Mouse (Mus musculus): ENCODE results near the gene Tgm2. TPM values are rescaled to one million over a fixed set of nuclear protein-coding genes. Genes with fewer than 3 reads are reported as not detected.

Gene Tgm2
- polyA plus RNA-seq, 1 experiment from 2014 or later = 1.7 TPM

- Histone ChIP-seq H3K9me3 (ENCODE audit: control insufficient read depth, low read length) (no peaks in the 10 kb centered on the region), H3K9ac (replicated peaks; ENCODE audit: low read depth, low read length) (no peak overlapping the region), H3K4me3 (ENCODE audit: low read depth, low read length) (no peak overlapping the region), H3K27me3 (ENCODE audit: control insufficient read depth, insufficient read depth, low read length) (no peaks in the 10 kb centered on the region), H3K4me1 (ENCODE audit: control insufficient read depth, insufficient read depth, low read length) (no peaks in the 10 kb centered on the region), H3K27ac (ENCODE audit: low read depth, low read length) (no peak overlapping the region), H3K4me2 (ENCODE audit: low read depth, low read length) (no peak overlapping the region), H3K36me3 (ENCODE audit: control insufficient read depth, insufficient read depth, low read length) (no peaks in the 10 kb centered on the region)
- WGBS = 61% methylated on average over 5 of the region's 5 CpGs
- ATAC-seq (ENCODE audit: low read depth) = no peak
These were observed 15.7 kb downstream of the Tgm2 start for GRCm38 (mm10) chr2:158130391-158130986.

- H3K4me2 ChIP-seq (ENCODE audit: low read depth, low read length) = no peak overlapping the region
- 82% methylated on average over 16 of the region's 16 CpGs for WGBS
- H3K9ac ChIP-seq (replicated peaks; ENCODE audit: low read depth, low read length) = no peak overlapping the region
- H3K36me3 ChIP-seq (ENCODE audit: control insufficient read depth, insufficient read depth, low read length) = no peaks in the 10 kb centered on the region
- no peak for ATAC-seq (ENCODE audit: low read depth)
- H3K9me3 ChIP-seq (ENCODE audit: control insufficient read depth, low read length) = no peaks in the 10 kb centered on the region
- no peak overlapping the region for H3K4me3 ChIP-seq (ENCODE audit: low read depth, low read length)
- no peak overlapping the region for H3K27ac ChIP-seq (ENCODE audit: low read depth, low read length)
- no peaks in the 10 kb centered on the region for H3K27me3 ChIP-seq (ENCODE audit: control insufficient read depth, insufficient read depth, low read length)
- no peaks in the 10 kb centered on the region for H3K4me1 ChIP-seq (ENCODE audit: control insufficient read depth, insufficient read depth, low read length)
These were observed 16.8 kb downstream of the Tgm2 start for GRCm38 (mm10) chr2:158129291-158130002.

- Histone ChIP-seq H3K9me3 (ENCODE audit: control insufficient read depth, low read length) (no peaks in the 10 kb centered on the region), H3K27me3 (ENCODE audit: control insufficient read depth, insufficient read depth, low read length) (no peaks in the 10 kb centered on the region), H3K4me1 (ENCODE audit: control insufficient read depth, insufficient read depth, low read length) (no peaks in the 10 kb centered on the region), H3K36me3 (ENCODE audit: control insufficient read depth, insufficient read depth, low read length) (no peaks in the 10 kb centered on the region), H3K4me2 (ENCODE audit: low read depth, low read length) (no peak overlapping the region), H3K4me3 (ENCODE audit: low read depth, low read length) (no peak overlapping the region), H3K27ac (ENCODE audit: low read depth, low read length) (no peak overlapping the region), H3K9ac (replicated peaks; ENCODE audit: low read depth, low read length) (no peak overlapping the region)
- no peak for ATAC-seq (ENCODE audit: low read depth)
- WGBS = 83% methylated on average over 8 of the region's 8 CpGs
These were observed 17.6 kb downstream of the Tgm2 start for GRCm38 (mm10) chr2:158128461-158129130.

- H3K4me2 ChIP-seq (ENCODE audit: low read depth, low read length) = no peak overlapping the region
- no peaks in the 10 kb centered on the region for H3K27me3 ChIP-seq (ENCODE audit: control insufficient read depth, insufficient read depth, low read length)
- no peak overlapping the region for H3K27ac ChIP-seq (ENCODE audit: low read depth, low read length)
- H3K36me3 ChIP-seq (ENCODE audit: control insufficient read depth, insufficient read depth, low read length) = no peaks in the 10 kb centered on the region
- WGBS = 91% methylated on average over 7 of the region's 7 CpGs
- no peaks in the 10 kb centered on the region for H3K9me3 ChIP-seq (ENCODE audit: control insufficient read depth, low read length)
- H3K9ac ChIP-seq (replicated peaks; ENCODE audit: low read depth, low read length) = no peak overlapping the region
- H3K4me1 ChIP-seq (ENCODE audit: control insufficient read depth, insufficient read depth, low read length) = no peaks in the 10 kb centered on the region
- no peak overlapping the region for H3K4me3 ChIP-seq (ENCODE audit: low read depth, low read length)
- no peak for ATAC-seq (ENCODE audit: low read depth)
These were observed 18.4 kb downstream of the Tgm2 start for GRCm38 (mm10) chr2:158127872-158128271.

GRCm38 (mm10) chr2:158127245-158127644 is 19.0 kb downstream of the Tgm2 start:
- no peak for ATAC-seq (ENCODE audit: low read depth)
- H3K4me1 ChIP-seq (ENCODE audit: control insufficient read depth, insufficient read depth, low read length) = no peaks in the 10 kb centered on the region; the same call in 1 of the 2 replicates
- H3K4me3 ChIP-seq (ENCODE audit: low read depth, low read length) = no peak overlapping the region
- 91% methylated on average over 6 of the region's 6 CpGs for WGBS
- H3K9me3 ChIP-seq (ENCODE audit: control insufficient read depth, low read length) = no peaks in the 10 kb centered on the region
- H3K4me2 ChIP-seq (ENCODE audit: low read depth, low read length) = no peak overlapping the region
- H3K27me3 ChIP-seq (ENCODE audit: control insufficient read depth, insufficient read depth, low read length) = no peaks in the 10 kb centered on the region
- no peaks in the 10 kb centered on the region for H3K36me3 ChIP-seq (ENCODE audit: control insufficient read depth, insufficient read depth, low read length)
- no peak overlapping the region for H3K27ac ChIP-seq (ENCODE audit: low read depth, low read length)
- no peak overlapping the region for H3K9ac ChIP-seq (replicated peaks; ENCODE audit: low read depth, low read length)

GRCm38 (mm10) chr2:158122814-158123213 is 23.4 kb downstream of the Tgm2 start:
- H3K4me2 ChIP-seq (ENCODE audit: low read depth, low read length) = no peak overlapping the region
- ATAC-seq (ENCODE audit: low read depth) = no peak
- no peaks in the 10 kb centered on the region; the same call in 1 of the 2 replicates for H3K4me1 ChIP-seq (ENCODE audit: control insufficient read depth, insufficient read depth, low read length)
- no peaks in the 10 kb centered on the region for H3K36me3 ChIP-seq (ENCODE audit: control insufficient read depth, insufficient read depth, low read length)
- no peaks in the 10 kb centered on the region for H3K9me3 ChIP-seq (ENCODE audit: control insufficient read depth, low read length)
- no peaks in the 10 kb centered on the region for H3K27me3 ChIP-seq (ENCODE audit: control insufficient read depth, insufficient read depth, low read length)
- no peak overlapping the region for H3K4me3 ChIP-seq (ENCODE audit: low read depth, low read length)
- WGBS = 82% methylated on average over 6 of the region's 6 CpGs
- no peak overlapping the region for H3K9ac ChIP-seq (replicated peaks; ENCODE audit: low read depth, low read length)
- no peak overlapping the region for H3K27ac ChIP-seq (ENCODE audit: low read depth, low read length)

- no peaks in the 10 kb centered on the region for H3K9me3 ChIP-seq (ENCODE audit: control insufficient read depth, low read length)
- no peaks in the 10 kb centered on the region for H3K36me3 ChIP-seq (ENCODE audit: control insufficient read depth, insufficient read depth, low read length)
- no peak overlapping the region for H3K27ac ChIP-seq (ENCODE audit: low read depth, low read length)
- H3K4me3 ChIP-seq (ENCODE audit: low read depth, low read length) = no peak overlapping the region
- ATAC-seq (ENCODE audit: low read depth) = no peak
- 67% methylated on average over 12 of the region's 12 CpGs for WGBS
- no peaks in the 10 kb centered on the region; the same call in 1 of the 2 replicates for H3K4me1 ChIP-seq (ENCODE audit: control insufficient read depth, insufficient read depth, low read length)
- H3K4me2 ChIP-seq (ENCODE audit: low read depth, low read length) = no peak overlapping the region
- no peak overlapping the region for H3K9ac ChIP-seq (replicated peaks; ENCODE audit: low read depth, low read length)
- H3K27me3 ChIP-seq (ENCODE audit: control insufficient read depth, insufficient read depth, low read length) = no peaks in the 10 kb centered on the region
These were observed 24.4 kb downstream of the Tgm2 start for GRCm38 (mm10) chr2:158121645-158122326.

- H3K27me3 ChIP-seq (ENCODE audit: control insufficient read depth, insufficient read depth, low read length) = no peaks in the 10 kb centered on the region
- H3K4me1 ChIP-seq (ENCODE audit: control insufficient read depth, insufficient read depth, low read length) = no peaks in the 10 kb centered on the region; the same call in 1 of the 2 replicates
- WGBS = 80% methylated on average over 3 of the region's 3 CpGs
- no peaks in the 10 kb centered on the region for H3K36me3 ChIP-seq (ENCODE audit: control insufficient read depth, insufficient read depth, low read length)
- H3K4me2 ChIP-seq (ENCODE audit: low read depth, low read length) = no peak overlapping the region
- H3K9me3 ChIP-seq (ENCODE audit: control insufficient read depth, low read length) = no peaks in the 10 kb centered on the region
- no peak overlapping the region for H3K27ac ChIP-seq (ENCODE audit: low read depth, low read length)
- no peak for ATAC-seq (ENCODE audit: low read depth)
- H3K4me3 ChIP-seq (ENCODE audit: low read depth, low read length) = no peak overlapping the region
- H3K9ac ChIP-seq (replicated peaks; ENCODE audit: low read depth, low read length) = no peak overlapping the region
These were observed 25.4 kb downstream of the Tgm2 start for GRCm38 (mm10) chr2:158120868-158121267.

Data from neural tube, embryonic 14.5 days (tissue).